Mouse (Mus musculus): ENCODE measurements at regions not wholly inside any gene's neighbourhood (a gene's known extent, or its start where the extent isn't known, plus 50 kb on each side); places are given as distances from the start of the nearest gene placed in this dataset.
A peak's percentile ranks its signal among the peaks of the same experiment; 100 is the strongest.

GRCm38 (mm10) chr10:98434974-98435373 is 479.2 kb upstream of the Atp2b1 start:
- no peaks in the 10 kb centered on the region for H3K27me3 ChIP-seq (replicated peaks; ENCODE audit: control insufficient read depth, insufficient read depth, low read length)
- 95% methylated on average over 3 of the region's 3 CpGs for WGBS
- no peak overlapping the region for H3K4me3 ChIP-seq (ENCODE audit: low read length)
- H3K27ac ChIP-seq (ENCODE audit: low read length), result no peak overlapping the region
- H3K4me1 ChIP-seq (ENCODE audit: control insufficient read depth, insufficient read depth, low read length), result no peaks in the 10 kb centered on the region
- no peak overlapping the region for H3K4me2 ChIP-seq (ENCODE audit: low read depth, low read length)
- H3K9ac ChIP-seq (ENCODE audit: low read depth, low read length), result no peak overlapping the region
- ATAC-seq, result no peak
- H3K36me3 ChIP-seq (ENCODE audit: control insufficient read depth, insufficient read depth, low read length), result no peaks in the 10 kb centered on the region
- no peaks in the 10 kb centered on the region for H3K9me3 ChIP-seq (ENCODE audit: control insufficient read depth, low read length)

- Histone ChIP-seq H3K4me1 (ENCODE audit: control insufficient read depth, insufficient read depth, low read length) (no peaks in the 10 kb centered on the region), H3K36me3 (ENCODE audit: control insufficient read depth, insufficient read depth, low read length) (no peaks in the 10 kb centered on the region), H3K4me2 (ENCODE audit: low read depth, low read length) (no peak overlapping the region), H3K4me3 (ENCODE audit: low read length) (no peak overlapping the region), H3K9ac (ENCODE audit: low read depth, low read length) (no peak overlapping the region), H3K9me3 (ENCODE audit: control insufficient read depth, low read length) (no peaks in the 10 kb centered on the region), H3K27me3 (replicated peaks; ENCODE audit: control insufficient read depth, insufficient read depth, low read length) (no peaks in the 10 kb centered on the region), H3K27ac (ENCODE audit: low read length) (no peak overlapping the region)
- peak; percentile 52; the same call in 1 of the 2 replicates for ATAC-seq
- 88% methylated on average over 2 of the region's 2 CpGs for WGBS
Measured at GRCm38 (mm10) chr10:98461538-98461937, 452.7 kb upstream of the Atp2b1 start.

- no peak overlapping the region for H3K4me2 ChIP-seq (ENCODE audit: low read depth, low read length)
- no peak overlapping the region for H3K4me3 ChIP-seq (ENCODE audit: low read length)
- no peaks in the 10 kb centered on the region for H3K27me3 ChIP-seq (replicated peaks; ENCODE audit: control insufficient read depth, insufficient read depth, low read length)
- ATAC-seq, result no peak
- no peaks in the 10 kb centered on the region for H3K36me3 ChIP-seq (ENCODE audit: control insufficient read depth, insufficient read depth, low read length)
- WGBS, result 82% methylated on average over 3 of the region's 3 CpGs
- H3K4me1 ChIP-seq (ENCODE audit: control insufficient read depth, insufficient read depth, low read length), result no peaks in the 10 kb centered on the region
- H3K27ac ChIP-seq (ENCODE audit: low read length), result no peak overlapping the region
- no peak overlapping the region for H3K9ac ChIP-seq (ENCODE audit: low read depth, low read length)
- H3K9me3 ChIP-seq (ENCODE audit: control insufficient read depth, low read length), result no peaks in the 10 kb centered on the region
Measured at GRCm38 (mm10) chr10:98474581-98474980, 439.6 kb upstream of the Atp2b1 start.

GRCm38 (mm10) chr10:98485751-98486681 is 428.2 kb upstream of the Atp2b1 start:
- no peaks in the 10 kb centered on the region for H3K27me3 ChIP-seq (replicated peaks; ENCODE audit: control insufficient read depth, insufficient read depth, low read length)
- no peaks in the 10 kb centered on the region for H3K9me3 ChIP-seq (ENCODE audit: control insufficient read depth, low read length)
- H3K4me3 ChIP-seq (ENCODE audit: low read length), result no peak overlapping the region
- H3K4me2 ChIP-seq (ENCODE audit: low read depth, low read length), result no peak overlapping the region
- ATAC-seq, result no peak
- H3K4me1 ChIP-seq (ENCODE audit: control insufficient read depth, insufficient read depth, low read length), result no peaks in the 10 kb centered on the region
- H3K27ac ChIP-seq (ENCODE audit: low read length), result no peak overlapping the region
- WGBS, result 83% methylated on average over 20 of the region's 20 CpGs
- H3K9ac ChIP-seq (ENCODE audit: low read depth, low read length), result no peak overlapping the region
- H3K36me3 ChIP-seq (ENCODE audit: control insufficient read depth, insufficient read depth, low read length), result no peaks in the 10 kb centered on the region

- H3K27me3 ChIP-seq (replicated peaks; ENCODE audit: control insufficient read depth, insufficient read depth, low read length), result no peaks in the 10 kb centered on the region
- no peaks in the 10 kb centered on the region for H3K9me3 ChIP-seq (ENCODE audit: control insufficient read depth, low read length)
- no peak for ATAC-seq
- no peak overlapping the region for H3K4me3 ChIP-seq (ENCODE audit: low read length)
- no peak overlapping the region for H3K9ac ChIP-seq (ENCODE audit: low read depth, low read length)
- no peaks in the 10 kb centered on the region for H3K4me1 ChIP-seq (ENCODE audit: control insufficient read depth, insufficient read depth, low read length)
- H3K27ac ChIP-seq (ENCODE audit: low read length), result no peak overlapping the region
- no peaks in the 10 kb centered on the region for H3K36me3 ChIP-seq (ENCODE audit: control insufficient read depth, insufficient read depth, low read length)
- WGBS, result 23% methylated on average over 8 of the region's 8 CpGs
- H3K4me2 ChIP-seq (ENCODE audit: low read depth, low read length), result no peak overlapping the region
Measured at GRCm38 (mm10) chr10:98494354-98494753, 419.9 kb upstream of the Atp2b1 start.

- no peak overlapping the region for H3K4me2 ChIP-seq (ENCODE audit: low read depth, low read length)
- 0 out of 2 replicates have a peak, but pooled peaks have one; percentile 48 for ATAC-seq
- no peaks in the 10 kb centered on the region for H3K4me1 ChIP-seq (ENCODE audit: control insufficient read depth, insufficient read depth, low read length)
- 80% methylated on average over 4 of the region's 4 CpGs for WGBS
- H3K9ac ChIP-seq (ENCODE audit: low read depth, low read length), result no peak overlapping the region
- no peaks in the 10 kb centered on the region for H3K9me3 ChIP-seq (ENCODE audit: control insufficient read depth, low read length)
- H3K4me3 ChIP-seq (ENCODE audit: low read length), result no peak overlapping the region
- H3K27ac ChIP-seq (ENCODE audit: low read length), result no peak overlapping the region
- H3K27me3 ChIP-seq (replicated peaks; ENCODE audit: control insufficient read depth, insufficient read depth, low read length), result no peaks in the 10 kb centered on the region
- H3K36me3 ChIP-seq (ENCODE audit: control insufficient read depth, insufficient read depth, low read length), result no peaks in the 10 kb centered on the region
Measured at GRCm38 (mm10) chr10:98496254-98496653, 418.0 kb upstream of the Atp2b1 start.

- no peaks in the 10 kb centered on the region for H3K36me3 ChIP-seq (ENCODE audit: control insufficient read depth, insufficient read depth, low read length)
- 87% methylated on average over 4 of the region's 4 CpGs for whole genome bisulfite sequencing
- no peaks in the 10 kb centered on the region for H3K9me3 ChIP-seq (ENCODE audit: control insufficient read depth, low read length)
- H3K27ac ChIP-seq (ENCODE audit: low read length), result no peak overlapping the region
- no peak overlapping the region for H3K9ac ChIP-seq (ENCODE audit: low read depth, low read length)
- H3K4me2 ChIP-seq (ENCODE audit: low read depth, low read length), result no peak overlapping the region
- H3K4me1 ChIP-seq (ENCODE audit: control insufficient read depth, insufficient read depth, low read length), result no peaks in the 10 kb centered on the region
- H3K27me3 ChIP-seq (replicated peaks; ENCODE audit: control insufficient read depth, insufficient read depth, low read length), result no peaks in the 10 kb centered on the region
- ATAC-seq, result no peak
- no peak overlapping the region for H3K4me3 ChIP-seq (ENCODE audit: low read length)
Measured at GRCm38 (mm10) chr10:98500315-98500714, 413.9 kb upstream of the Atp2b1 start.

- H3K4me2 ChIP-seq (ENCODE audit: low read depth, low read length), result no peak overlapping the region
- no peaks in the 10 kb centered on the region for H3K4me1 ChIP-seq (ENCODE audit: control insufficient read depth, insufficient read depth, low read length)
- H3K27ac ChIP-seq (ENCODE audit: low read length), result no peak overlapping the region
- no peak overlapping the region for H3K9ac ChIP-seq (ENCODE audit: low read depth, low read length)
- no peak for ATAC-seq
- no peaks in the 10 kb centered on the region for H3K9me3 ChIP-seq (ENCODE audit: control insufficient read depth, low read length)
- no peak overlapping the region for H3K4me3 ChIP-seq (ENCODE audit: low read length)
- WGBS, result 90% methylated on average over 5 of the region's 5 CpGs
- H3K27me3 ChIP-seq (replicated peaks; ENCODE audit: control insufficient read depth, insufficient read depth, low read length), result no peaks in the 10 kb centered on the region
- H3K36me3 ChIP-seq (ENCODE audit: control insufficient read depth, insufficient read depth, low read length), result no peaks in the 10 kb centered on the region
Measured at GRCm38 (mm10) chr10:98501566-98501965, 412.6 kb upstream of the Atp2b1 start.

- no peak overlapping the region for H3K4me2 ChIP-seq (ENCODE audit: low read depth, low read length)
- no peaks in the 10 kb centered on the region for H3K36me3 ChIP-seq (ENCODE audit: control insufficient read depth, insufficient read depth, low read length)
- no peaks in the 10 kb centered on the region for H3K4me1 ChIP-seq (ENCODE audit: control insufficient read depth, insufficient read depth, low read length)
- H3K4me3 ChIP-seq (ENCODE audit: low read length), result no peak overlapping the region
- no peak overlapping the region for H3K27ac ChIP-seq (ENCODE audit: low read length)
- peak; percentile 89 for ATAC-seq
- H3K9ac ChIP-seq (ENCODE audit: low read depth, low read length), result no peak overlapping the region
- H3K9me3 ChIP-seq (ENCODE audit: control insufficient read depth, low read length), result no peaks in the 10 kb centered on the region
- H3K27me3 ChIP-seq (replicated peaks; ENCODE audit: control insufficient read depth, insufficient read depth, low read length), result no peaks in the 10 kb centered on the region
- WGBS, result 58% methylated on average over 3 of the region's 3 CpGs
Measured at GRCm38 (mm10) chr10:98504524-98504923, 409.7 kb upstream of the Atp2b1 start.

Data from intestine, embryonic 16.5 days (tissue).